Mouse (Mus musculus) c-Kit-negative CD71-positive TER-119-positive erythroid progenitor cells, embryonic 14.5 days (primary cell): ENCODE results near the gene Cd96.
"Not testable (repeated sequence)": the region's sequence is repeated elsewhere in the genome, so short reads cannot be mapped to it uniquely, and the experiment has no call there.

Experiments used
- DNase-seq: peaks from one replicate; pipeline ENCODE4 v3.0.0-alpha.2; 2013; ENCODE audit warnings: low read depth, low spot score

Cd96 gene

GRCm38 (mm10) chr16:46120020-46120419 is at the start of gene Cd96:
TSS of gene Cd96 (minus strand) at chr16:46120251.
- no peak for DNase-seq

- DNase-seq, result no peak
Measured at GRCm38 (mm10) chr16:46166971-46167370, 46.9 kb upstream of the Cd96 start.

GRCm38 (mm10) chr16:46165305-46165704 is 45.3 kb upstream of the Cd96 start:
- no peak for DNase-seq

- not testable (repeated sequence) for DNase-seq
Measured at GRCm38 (mm10) chr16:46154832-46155231, 34.8 kb upstream of the Cd96 start, which contains the start of gene Gm4737. TSS of gene Gm4737 (minus strand) at chr16:46155077.

GRCm38 (mm10) chr16:46151141-46151540 is 31.1 kb upstream of the Cd96 start:
- no peak for DNase-seq

GRCm38 (mm10) chr16:46148661-46149341 is 28.8 kb upstream of the Cd96 start:
- no peak for DNase-seq

- DNase-seq, result no peak
Measured at GRCm38 (mm10) chr16:46146962-46147361, 26.9 kb upstream of the Cd96 start.

- no peak for DNase-seq
Measured at GRCm38 (mm10) chr16:46122238-46122637, 2.2 kb upstream of the Cd96 start.

GRCm38 (mm10) chr16:46121420-46121819 is 1.4 kb upstream of the Cd96 start:
- DNase-seq, result no peak

GRCm38 (mm10) chr16:46120607-46121006 is 556 bp upstream of the Cd96 start:
- no peak for DNase-seq

- no peak for DNase-seq
Measured at GRCm38 (mm10) chr16:46117645-46118044, 2.4 kb downstream of the Cd96 start.

GRCm38 (mm10) chr16:46114727-46115126 is 5.3 kb downstream of the Cd96 start:
- DNase-seq, result no peak

- no peak for DNase-seq
Measured at GRCm38 (mm10) chr16:46109536-46109935, 10.5 kb downstream of the Cd96 start.

GRCm38 (mm10) chr16:46107431-46107830 is 12.6 kb downstream of the Cd96 start:
- no peak for DNase-seq

GRCm38 (mm10) chr16:46104491-46104890 is 15.6 kb downstream of the Cd96 start:
- no peak for DNase-seq

GRCm38 (mm10) chr16:46101748-46102147 is 18.3 kb downstream of the Cd96 start:
- no peak for DNase-seq

- DNase-seq, result no peak
Measured at GRCm38 (mm10) chr16:46100286-46100685, 19.8 kb downstream of the Cd96 start.

GRCm38 (mm10) chr16:46097421-46097820 is 22.6 kb downstream of the Cd96 start:
- no peak for DNase-seq

- DNase-seq, result no peak
Measured at GRCm38 (mm10) chr16:46094478-46094877, 25.6 kb downstream of the Cd96 start.

- no peak for DNase-seq
Measured at GRCm38 (mm10) chr16:46092935-46093334, 27.1 kb downstream of the Cd96 start.

- no peak for DNase-seq
Measured at GRCm38 (mm10) chr16:46086874-46087473, 33.1 kb downstream of the Cd96 start.

- DNase-seq, result no peak
Measured at GRCm38 (mm10) chr16:46068000-46068399, 52.1 kb downstream of the Cd96 start.

GRCm38 (mm10) chr16:46063278-46063677 is 56.8 kb downstream of the Cd96 start:
- DNase-seq, result no peak
